Mouse (Mus musculus): ENCODE data around the gene Rex1bd.

The Rex1bd gene

GRCm38 (mm10) chr8:70486191-70486681, 20.3 kb downstream of the Rex1bd start:
- ATAC-seq (ENCODE audit: insufficient number of reproducible peaks, low FRiP score, low TSS enrichment): peak; percentile 29

- no peak for ATAC-seq (ENCODE audit: insufficient number of reproducible peaks, low FRiP score, low TSS enrichment)
Observed at GRCm38 (mm10) chr8:70482943-70483342, 23.6 kb downstream of the Rex1bd start.

- no peak for ATAC-seq (ENCODE audit: insufficient number of reproducible peaks, low FRiP score, low TSS enrichment)
Observed at GRCm38 (mm10) chr8:70481908-70482307, 24.6 kb downstream of the Rex1bd start.

GRCm38 (mm10) chr8:70477269-70477982, 29.1 kb downstream of the Rex1bd start:
- ATAC-seq (ENCODE audit: insufficient number of reproducible peaks, low FRiP score, low TSS enrichment): 0 out of 2 replicates have a peak, but pooled peaks have one; percentile 7

- peak; percentile 78 for ATAC-seq (ENCODE audit: insufficient number of reproducible peaks, low FRiP score, low TSS enrichment)
Observed at GRCm38 (mm10) chr8:70476333-70477268, 30.0 kb downstream of the Rex1bd start, which contains the start of gene Klhl26. Gene Klhl26 (minus strand): TSS chr8:70476968.

GRCm38 (mm10) chr8:70471856-70472255, 34.7 kb downstream of the Rex1bd start:
- ATAC-seq (ENCODE audit: insufficient number of reproducible peaks, low FRiP score, low TSS enrichment): no peak

- no peak for ATAC-seq (ENCODE audit: insufficient number of reproducible peaks, low FRiP score, low TSS enrichment)
Observed at GRCm38 (mm10) chr8:70469938-70470337, 36.6 kb downstream of the Rex1bd start.

GRCm38 (mm10) chr8:70469295-70469916, 37.1 kb downstream of the Rex1bd start:
- 0 out of 2 replicates have a peak, but pooled peaks have one; percentile 8 for ATAC-seq (ENCODE audit: insufficient number of reproducible peaks, low FRiP score, low TSS enrichment)

- ATAC-seq (ENCODE audit: insufficient number of reproducible peaks, low FRiP score, low TSS enrichment): no peak
Observed at GRCm38 (mm10) chr8:70468733-70469132, 37.8 kb downstream of the Rex1bd start.

- ATAC-seq (ENCODE audit: insufficient number of reproducible peaks, low FRiP score, low TSS enrichment): no peak
Observed at GRCm38 (mm10) chr8:70467907-70468306, 38.6 kb downstream of the Rex1bd start.

GRCm38 (mm10) chr8:70467229-70467725, 39.3 kb downstream of the Rex1bd start:
- ATAC-seq (ENCODE audit: insufficient number of reproducible peaks, low FRiP score, low TSS enrichment): no peak

GRCm38 (mm10) chr8:70466771-70467170, 39.8 kb downstream of the Rex1bd start:
- ATAC-seq (ENCODE audit: insufficient number of reproducible peaks, low FRiP score, low TSS enrichment): no peak

- no peak for ATAC-seq (ENCODE audit: insufficient number of reproducible peaks, low FRiP score, low TSS enrichment)
Observed at GRCm38 (mm10) chr8:70466305-70466704, 40.2 kb downstream of the Rex1bd start.

GRCm38 (mm10) chr8:70465701-70466100, 40.9 kb downstream of the Rex1bd start:
- ATAC-seq (ENCODE audit: insufficient number of reproducible peaks, low FRiP score, low TSS enrichment): no peak

- ATAC-seq (ENCODE audit: insufficient number of reproducible peaks, low FRiP score, low TSS enrichment): no peak
Observed at GRCm38 (mm10) chr8:70464162-70464561, 42.4 kb downstream of the Rex1bd start.

GRCm38 (mm10) chr8:70463306-70463705, 43.2 kb downstream of the Rex1bd start:
- no peak for ATAC-seq (ENCODE audit: insufficient number of reproducible peaks, low FRiP score, low TSS enrichment)

- ATAC-seq (ENCODE audit: insufficient number of reproducible peaks, low FRiP score, low TSS enrichment): no peak
Observed at GRCm38 (mm10) chr8:70462516-70462813, 44.1 kb downstream of the Rex1bd start.

- no peak for ATAC-seq (ENCODE audit: insufficient number of reproducible peaks, low FRiP score, low TSS enrichment)
Observed at GRCm38 (mm10) chr8:70461765-70462515, 44.6 kb downstream of the Rex1bd start.

GRCm38 (mm10) chr8:70460606-70461005, 45.9 kb downstream of the Rex1bd start:
- ATAC-seq (ENCODE audit: insufficient number of reproducible peaks, low FRiP score, low TSS enrichment): peak; percentile 45; the same call in 1 of the 2 replicates

GRCm38 (mm10) chr8:70460199-70460598, 46.4 kb downstream of the Rex1bd start:
- no peak for ATAC-seq (ENCODE audit: insufficient number of reproducible peaks, low FRiP score, low TSS enrichment)
